Mouse (Mus musculus) left cerebral cortex, postnatal 25 days (tissue): ENCODE data around the gene Magt1. TPM values are rescaled to one million over a fixed set of nuclear protein-coding genes. Genes with fewer than 3 reads are reported as not detected.
"Not testable (repeated sequence)": the region's sequence is repeated elsewhere in the genome, so short reads cannot be mapped to it uniquely, and the experiment has no call there.

Source experiments
- DNase-seq, 2 experiments: peaks; one replicate each; pipeline ENCODE4 v3.0.0; 2022; ENCODE audit warnings: low spot score in 2 of 2, mixed read lengths in 1 of 2
- intact Hi-C: fragments of 180-260 bp; cut with DNase I; formaldehyde crosslinking; loops from one replicate; pipeline ENCODE4 v1.15.1; 2025
- total RNA-seq, 2 experiments: library from RNA; stranded (reverse); gene quantifications; 2 replicates each; pipeline ENCODE4 v1.2.3; 2021

The Magt1 gene
- total RNA-seq, 2 experiments from 2014 or later = 15.5 TPM

- no peak for DNase-seq
- intact Hi-C loops = no loop called here
Observed at GRCm38 (mm10) chrX:106001605-106002004, 10.1 kb downstream of the Magt1 start.

DNA sequence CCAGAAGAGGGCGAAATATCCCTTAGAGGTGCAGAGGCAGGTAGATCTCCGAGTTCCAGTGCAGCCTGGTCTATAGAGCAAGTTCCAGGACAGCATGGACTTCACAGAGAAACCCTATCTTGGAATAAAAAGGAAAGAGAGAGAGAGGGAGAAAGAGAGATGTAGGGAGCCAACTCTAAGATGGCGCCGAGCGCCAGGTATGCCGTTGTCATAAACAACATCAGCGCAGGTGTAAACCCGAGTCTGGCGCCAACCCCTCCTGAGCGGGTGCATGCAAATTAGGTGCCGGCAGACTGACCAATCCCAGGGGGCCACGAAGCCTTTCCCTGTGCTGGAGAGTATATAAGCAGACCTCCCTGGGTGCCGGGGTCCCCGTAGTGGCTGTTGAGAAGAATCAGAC, 54.6 kb downstream of the Magt1 start:
- intact Hi-C loops, DNase-seq: not testable (repeated sequence)

DNA sequence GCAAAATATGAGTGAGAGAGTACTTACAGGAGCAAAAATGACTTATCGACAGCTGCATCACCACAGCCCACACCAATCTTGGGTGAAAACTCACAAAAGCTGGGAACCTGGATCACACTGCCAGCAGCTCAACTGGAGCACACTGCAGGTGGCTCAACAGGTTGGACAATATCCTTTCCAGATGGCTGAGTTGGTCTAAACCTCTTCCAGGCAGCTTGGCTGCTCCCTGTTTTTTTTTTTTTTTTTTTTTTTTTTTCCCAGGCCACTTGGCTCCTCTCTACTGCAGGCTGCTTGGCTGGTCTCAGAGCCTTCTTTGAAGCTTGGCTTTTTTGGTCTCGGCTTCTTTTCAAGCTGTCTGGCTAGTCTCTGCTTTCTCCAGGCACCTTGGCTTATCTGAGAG, 57.7 kb downstream of the Magt1 start:
- intact Hi-C loops = no loop called here
- DNase-seq = no peak

DNA sequence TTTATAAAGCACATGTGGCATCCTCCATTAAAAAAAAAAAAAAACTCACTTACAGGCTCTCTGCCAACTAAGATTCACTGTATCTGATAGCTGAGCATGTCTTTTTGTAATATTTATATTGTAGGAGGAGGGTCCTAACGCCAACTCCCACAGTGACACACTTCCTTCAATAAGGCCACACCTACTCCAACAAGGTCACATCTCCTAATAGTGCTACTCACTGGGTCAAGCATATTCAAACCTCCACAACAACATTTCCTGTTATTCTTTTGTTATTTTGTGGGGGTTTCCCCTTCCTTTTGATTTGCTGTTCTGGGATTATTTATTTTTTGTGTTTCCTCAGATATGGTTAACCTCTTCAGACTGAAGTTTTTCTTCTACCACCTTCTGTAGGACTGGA, 65.3 kb downstream of the Magt1 start:
- intact Hi-C loops = no loop called here
- DNase-seq = no peak

DNA sequence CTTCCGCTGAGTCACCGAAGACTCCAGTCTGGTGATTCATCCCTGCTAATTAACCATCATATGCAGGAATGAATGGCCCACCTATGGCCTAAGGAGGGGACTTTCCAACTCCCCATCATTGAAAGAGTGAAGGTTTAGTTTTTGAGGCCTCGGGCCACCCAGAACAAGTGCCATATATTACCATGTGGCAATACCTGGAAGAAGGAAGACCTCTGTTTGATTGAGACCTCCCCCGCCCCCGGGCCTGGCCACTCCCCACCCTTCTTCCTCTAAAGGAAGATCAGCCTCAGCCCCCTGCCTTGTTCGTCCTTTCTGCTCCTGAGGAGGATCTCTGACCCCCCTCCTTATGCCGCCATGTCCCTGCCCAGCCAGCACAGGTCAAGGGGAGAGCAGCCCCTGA, 72.5 kb downstream of the Magt1 start:
- intact Hi-C loops = no loop called here
- no peak for DNase-seq

- no peak for DNase-seq
- intact Hi-C loops = no loop called here
Observed at GRCm38 (mm10) chrX:105937736-105938135, 74.0 kb downstream of the Magt1 start.

DNA sequence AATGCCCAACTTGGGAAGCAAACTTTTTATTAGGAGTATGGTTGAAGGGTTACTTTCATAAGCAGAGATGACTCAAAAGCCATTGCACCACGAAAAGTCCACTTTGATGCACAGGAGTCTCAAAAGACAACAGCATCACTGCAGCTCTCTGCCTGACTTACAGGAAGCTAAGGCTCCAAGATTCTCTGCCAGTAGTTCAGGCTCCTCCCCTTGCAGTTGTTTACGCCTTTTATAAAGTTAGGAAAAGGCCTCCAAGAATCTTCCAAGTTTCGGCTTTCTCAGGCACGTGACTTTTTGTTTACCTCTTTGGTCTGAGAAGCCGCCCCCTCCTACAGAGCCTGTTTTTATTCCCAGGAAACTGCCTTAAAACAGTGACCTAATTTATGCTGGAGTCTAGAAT, 77.4 kb downstream of the Magt1 start:
- intact Hi-C loops = no loop called here
- no peak for DNase-seq

- intact Hi-C loops = loop anchor here (5.0 to 10.0 kb wide), 2 partner anchors 83 to 255 kb away; partner anchors contain the start of genes Magt1 and Pgk1
- no peak for DNase-seq
Observed at GRCm38 (mm10) chrX:105929478-105930038, 82.1 kb downstream of the Magt1 start.

DNA sequence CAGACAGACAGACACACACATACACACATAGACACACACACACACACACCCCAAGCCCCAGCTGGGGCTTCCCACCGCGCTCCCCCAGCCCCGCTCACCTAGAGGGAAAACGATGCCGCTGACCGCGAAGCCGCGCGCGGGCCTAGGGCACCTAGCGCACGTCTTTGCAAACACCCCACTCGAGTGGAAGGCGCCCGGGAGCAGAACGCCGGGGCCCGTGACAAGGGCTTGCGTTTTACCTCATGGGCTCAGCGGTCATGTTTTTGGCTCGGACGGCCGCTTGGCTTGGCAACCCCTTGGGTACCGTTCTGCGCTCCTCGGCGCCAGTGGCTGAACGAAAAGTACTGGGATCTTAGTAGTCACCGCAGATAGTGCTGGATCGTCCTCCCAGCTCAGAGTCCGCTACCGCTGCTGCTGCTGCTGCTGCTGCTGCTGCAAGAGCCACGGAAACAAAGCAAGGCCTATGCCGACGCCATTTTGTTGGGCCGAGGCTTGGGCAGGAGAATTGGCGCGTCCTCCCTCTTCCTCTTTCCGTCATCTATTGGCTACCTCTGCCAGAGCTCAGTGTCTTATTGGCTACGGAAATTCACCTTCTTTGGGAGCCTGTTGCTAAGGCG, 82.7 kb downstream of the Magt1 start, which contains the start of gene Atrx:
Gene Atrx (minus strand): TSS at position 543 of the 617 bp plus-strand sequence.
- intact Hi-C loops = loop anchor here (5.0 to 10.0 kb wide), 2 partner anchors 83 to 256 kb away; partner anchors contain the start of genes Magt1 and Pgk1
- peak; percentile 62 to 86 for DNase-seq

DNA sequence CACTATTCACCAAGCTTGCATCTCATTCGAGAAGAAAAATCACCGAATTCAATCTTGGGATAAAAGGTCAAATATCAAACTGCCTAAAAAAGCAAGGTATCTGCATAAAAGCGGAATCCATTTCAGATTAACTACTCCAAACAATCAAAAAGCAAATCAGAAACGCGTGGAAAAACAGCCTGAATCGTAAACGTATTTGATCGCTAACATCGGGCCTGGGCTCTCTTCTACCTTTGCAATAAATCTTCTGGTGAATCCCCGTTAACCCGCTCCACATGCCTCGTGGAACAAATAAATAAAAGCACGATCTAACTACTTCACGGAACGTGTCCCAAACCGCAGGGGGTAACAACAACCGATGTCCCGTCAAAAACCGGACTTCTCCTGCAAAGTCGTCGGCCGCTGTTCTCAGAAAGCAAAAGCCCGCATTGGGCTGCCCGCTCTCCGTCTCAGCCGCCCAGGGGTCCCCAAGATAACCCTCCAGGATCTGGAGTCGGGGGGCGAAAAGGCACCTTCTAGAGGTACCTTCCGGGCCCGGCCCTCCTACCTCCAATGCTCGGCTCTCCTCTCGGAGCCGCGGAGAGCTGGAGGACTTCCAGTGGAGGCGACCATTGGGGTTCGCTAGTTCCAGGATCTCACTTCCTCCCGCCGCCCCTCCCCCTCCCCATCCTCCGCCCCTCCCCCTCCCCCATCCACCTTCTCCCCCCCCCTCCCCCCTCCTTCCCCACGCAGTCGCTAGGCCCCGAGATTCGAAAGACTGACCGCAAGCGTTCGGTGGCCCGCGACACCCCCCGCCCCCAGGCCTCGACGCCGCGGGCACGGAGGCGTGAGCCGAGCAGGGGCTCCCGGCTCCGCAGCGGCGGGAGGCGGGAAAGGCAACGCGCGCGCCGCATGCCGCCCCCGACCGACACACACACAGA, 83.5 kb downstream of the Magt1 start:
- intact Hi-C loops = loop anchor here (5.0 to 10.0 kb wide), 2 partner anchors 84 to 257 kb away; partner anchors contain the start of genes Magt1 and Pgk1
- peak; percentile 14 to 29 for DNase-seq

DNA sequence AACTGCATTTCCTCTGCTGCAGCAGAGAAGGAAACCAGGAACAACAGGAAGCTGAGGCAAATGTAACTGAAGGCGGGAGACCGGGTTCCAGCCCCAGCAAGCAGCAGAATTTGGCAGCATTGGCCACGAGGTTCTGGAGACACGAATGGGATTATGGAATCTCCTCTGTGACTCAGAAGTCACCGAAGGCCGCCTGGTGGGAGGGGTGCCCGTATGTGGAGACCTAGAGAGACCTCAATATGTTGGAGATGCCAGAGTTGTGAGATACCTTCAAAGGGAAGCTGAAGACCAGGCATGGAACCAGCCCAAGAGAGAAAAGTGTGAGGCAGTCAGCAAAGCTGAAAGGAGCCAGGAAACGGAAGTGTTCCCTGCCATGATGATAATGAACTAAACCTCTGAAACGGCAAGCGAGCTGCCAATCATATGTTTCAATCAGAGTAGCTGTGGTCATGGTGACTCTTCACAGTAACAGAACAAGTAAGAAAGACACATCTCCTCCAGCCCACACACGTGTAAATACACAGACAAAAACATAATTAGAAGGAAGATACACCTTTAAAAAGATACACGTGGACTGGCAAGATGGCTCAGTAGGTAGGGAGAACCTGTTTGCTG, 85.5 kb downstream of the Magt1 start:
- peak in 1 of 2 experiments; percentile 14 for DNase-seq

GRCm38 (mm10) chrX:105924326-105925070, 87.2 kb downstream of the Magt1 start:
- intact Hi-C loops = loop anchor here (5.0 to 10.0 kb wide), 2 partner anchors 88 to 260 kb away; partner anchors contain the start of genes Magt1 and Pgk1
- no peak for DNase-seq

More for the DNA sequence above, 85.5 kb downstream of the Magt1 start:
- intact Hi-C loops = loop anchor here (5.0 to 10.0 kb wide), 2 partner anchors 86 to 259 kb away; partner anchors contain the start of genes Magt1 and Pgk1

DNA sequence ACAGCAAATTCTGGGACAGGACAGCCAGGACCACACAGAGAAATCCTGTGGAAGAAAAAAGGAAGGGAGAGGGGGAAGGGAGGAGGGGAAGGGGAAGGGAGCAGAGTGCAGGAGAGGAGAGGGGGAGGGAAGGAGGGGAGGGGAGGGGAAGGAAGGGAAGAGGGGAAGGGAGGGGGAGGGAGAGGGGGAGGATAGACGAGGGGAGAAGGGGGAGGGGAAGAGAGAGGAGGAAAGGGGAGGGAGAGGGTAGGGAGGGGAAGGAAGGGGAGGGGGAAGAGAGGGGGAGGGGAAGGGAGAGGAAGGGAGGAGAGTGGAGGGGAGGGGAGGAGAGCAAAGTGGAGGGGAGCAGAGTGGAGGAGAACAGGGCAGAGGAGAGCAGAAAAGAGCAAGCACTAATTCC, 87.8 kb downstream of the Magt1 start:
- no peak for DNase-seq
- intact Hi-C loops = loop anchor here (10.0 kb wide), 1 partner anchor 261 kb away; the partner anchor contains the start of gene Pgk1

- DNase-seq = not testable (repeated sequence)
- intact Hi-C loops = loop anchor here (10.0 kb wide), 1 partner anchor 262 kb away; the partner anchor contains the start of gene Pgk1
Observed at GRCm38 (mm10) chrX:105922986-105923385, 88.7 kb downstream of the Magt1 start.

DNA sequence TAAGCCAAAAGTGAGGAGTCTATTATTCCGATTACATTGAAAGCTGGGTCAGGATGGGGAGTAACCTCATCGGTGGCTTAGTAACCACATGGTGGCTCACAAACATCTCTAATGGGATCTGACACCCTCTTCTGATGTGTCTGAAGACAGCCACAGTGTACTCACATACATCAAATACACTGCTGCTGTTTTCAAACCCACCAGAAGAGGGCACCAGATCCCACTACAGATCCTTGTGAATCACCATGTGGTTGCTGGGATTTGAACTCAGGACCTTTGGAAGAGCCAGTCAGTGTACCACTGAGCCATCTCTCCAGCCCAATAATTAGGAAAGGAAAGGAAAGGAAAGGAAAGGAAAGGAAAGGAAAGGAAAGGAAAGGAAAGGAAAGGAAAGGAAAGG, 90.3 kb downstream of the Magt1 start:
- no peak for DNase-seq
- intact Hi-C loops = loop anchor here (10.0 kb wide), 1 partner anchor 263 kb away; the partner anchor contains the start of gene Pgk1
